Mouse (Mus musculus): ENCODE measurements around the gene Hist2h2ac. TPM values are rescaled to one million over a fixed set of nuclear protein-coding genes. Genes with fewer than 3 reads are reported as not detected.
A peak's percentile ranks its signal among the peaks of the same experiment; 100 is the strongest.
"Not testable (repeated sequence)": the region's sequence is repeated elsewhere in the genome, so short reads cannot be mapped to it uniquely, and the experiment has no call there.

The Hist2h2ac gene
- polyA plus RNA-seq, 1 experiment from 2014 or later: 2.3 TPM

DNA sequence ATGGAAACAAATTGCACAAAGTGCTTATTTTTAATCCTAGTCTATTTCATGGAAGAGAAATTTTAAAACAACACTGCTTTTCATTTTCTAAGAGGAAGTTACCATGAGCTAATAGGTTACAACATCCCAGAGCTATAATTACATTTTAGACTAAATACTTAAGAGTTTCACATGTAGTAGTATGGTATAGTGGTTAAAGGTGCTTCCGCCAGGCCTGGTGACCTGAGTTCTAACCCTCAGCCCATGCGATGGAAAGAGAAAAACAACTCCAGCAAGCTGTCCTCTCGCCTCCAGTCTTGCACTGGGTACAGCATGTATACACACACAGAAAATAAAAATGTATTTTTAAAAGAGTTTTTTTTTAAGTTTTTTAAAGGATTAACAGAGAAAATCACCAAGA, 31.1 kb upstream of the Hist2h2ac start:
- DNase-seq (ENCODE audit: low spot score) (no peak), ATAC-seq (ENCODE audit: low FRiP score) (no peak)
- H3K9me3 ChIP-seq (ENCODE audit: control insufficient read depth, low read length): no peaks in the 10 kb centered on the region
- no peak overlapping the region for H3K9ac ChIP-seq
- 92% methylated on average over 3 of the region's 3 CpGs for WGBS
- 0 out of 2 replicates have a peak, but pooled peaks cover 5% of the 10 kb centered on the region for H3K4me1 ChIP-seq (replicated peaks; ENCODE audit: control insufficient read depth, insufficient read depth, low read length)
- no peaks in the 10 kb centered on the region for H3K36me3 ChIP-seq (replicated peaks; ENCODE audit: control insufficient read depth, insufficient read depth)
- no peaks in the 10 kb centered on the region for H3K27me3 ChIP-seq (ENCODE audit: control insufficient read depth, insufficient read depth, low read length)
- no peak overlapping the region for H3K27ac ChIP-seq
- H3K4me2 ChIP-seq (replicated peaks): no peak overlapping the region
- no peak overlapping the region for H3K4me3 ChIP-seq (replicated peaks; ENCODE audit: low read length)

DNA sequence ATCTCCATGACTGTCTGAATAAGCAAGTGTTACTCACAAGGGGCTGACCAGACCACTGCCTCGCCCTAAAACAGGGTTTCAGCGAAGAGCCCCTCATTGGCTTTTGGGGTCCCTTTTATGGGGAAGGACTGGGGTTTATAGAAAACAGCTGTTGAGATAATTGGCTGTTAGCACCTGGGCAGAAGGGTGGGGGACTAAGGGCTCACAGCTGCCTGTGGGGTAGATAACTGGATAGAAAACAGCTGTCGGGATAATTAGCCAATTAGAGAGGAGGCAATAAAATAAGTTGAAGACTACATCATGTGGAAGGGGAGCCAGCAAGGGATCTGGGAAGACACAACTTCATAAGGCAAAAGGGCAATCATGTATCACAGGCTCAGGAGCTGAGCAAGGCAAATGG, 30.2 kb upstream of the Hist2h2ac start:
- Histone ChIP-seq H3K27me3 (ENCODE audit: control insufficient read depth, insufficient read depth, low read length) (no peaks in the 10 kb centered on the region), H3K4me2 (replicated peaks) (no peak overlapping the region), H3K9ac (no peak overlapping the region), H3K36me3 (replicated peaks; ENCODE audit: control insufficient read depth, insufficient read depth) (no peaks in the 10 kb centered on the region), H3K4me3 (replicated peaks; ENCODE audit: low read length) (no peak overlapping the region), H3K27ac (no peak overlapping the region), H3K9me3 (ENCODE audit: control insufficient read depth, low read length) (no peaks in the 10 kb centered on the region), H3K4me1 (replicated peaks; ENCODE audit: control insufficient read depth, insufficient read depth, low read length) (0 out of 2 replicates have a peak, but pooled peaks cover 5% of the 10 kb centered on the region)
- DNase-seq (ENCODE audit: low spot score): no peak
- no peak for ATAC-seq (ENCODE audit: low FRiP score)
- WGBS: 89% methylated on average over 3 of the region's 3 CpGs

DNA sequence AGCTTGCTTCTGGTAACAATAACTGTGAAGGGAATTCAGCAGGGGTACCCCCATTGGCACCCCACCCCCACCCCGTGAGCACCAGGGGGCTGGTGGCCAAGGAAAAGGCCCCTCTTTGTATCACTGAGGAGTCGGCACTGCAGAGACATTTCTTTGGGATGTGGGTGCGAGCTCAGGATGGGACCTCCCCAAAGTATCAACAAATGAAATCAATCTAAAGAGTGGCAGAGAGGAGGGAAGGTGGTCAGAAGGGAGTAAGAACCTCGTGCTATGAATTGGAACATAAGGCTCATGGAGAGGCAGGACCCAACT, 28.3 kb upstream of the Hist2h2ac start:
- DNase-seq (ENCODE audit: low spot score): no peak
- H3K9me3 ChIP-seq (ENCODE audit: control insufficient read depth, low read length): no peaks in the 10 kb centered on the region
- no peaks in the 10 kb centered on the region for H3K36me3 ChIP-seq (replicated peaks; ENCODE audit: control insufficient read depth, insufficient read depth)
- no peak overlapping the region for H3K4me3 ChIP-seq (replicated peaks; ENCODE audit: low read length)
- 55% methylated on average over 4 of the region's 4 CpGs for WGBS
- peaks cover 14% of the 10 kb centered on the region; the same call in 1 of the 2 replicates for H3K4me1 ChIP-seq (replicated peaks; ENCODE audit: control insufficient read depth, insufficient read depth, low read length)
- no peaks in the 10 kb centered on the region for H3K27me3 ChIP-seq (ENCODE audit: control insufficient read depth, insufficient read depth, low read length)
- ATAC-seq (ENCODE audit: low FRiP score): no peak
- H3K4me2 ChIP-seq (replicated peaks): no peak overlapping the region; the same call in 1 of the 2 replicates
- no peak overlapping the region for H3K9ac ChIP-seq
- H3K27ac ChIP-seq: no peak overlapping the region

DNA sequence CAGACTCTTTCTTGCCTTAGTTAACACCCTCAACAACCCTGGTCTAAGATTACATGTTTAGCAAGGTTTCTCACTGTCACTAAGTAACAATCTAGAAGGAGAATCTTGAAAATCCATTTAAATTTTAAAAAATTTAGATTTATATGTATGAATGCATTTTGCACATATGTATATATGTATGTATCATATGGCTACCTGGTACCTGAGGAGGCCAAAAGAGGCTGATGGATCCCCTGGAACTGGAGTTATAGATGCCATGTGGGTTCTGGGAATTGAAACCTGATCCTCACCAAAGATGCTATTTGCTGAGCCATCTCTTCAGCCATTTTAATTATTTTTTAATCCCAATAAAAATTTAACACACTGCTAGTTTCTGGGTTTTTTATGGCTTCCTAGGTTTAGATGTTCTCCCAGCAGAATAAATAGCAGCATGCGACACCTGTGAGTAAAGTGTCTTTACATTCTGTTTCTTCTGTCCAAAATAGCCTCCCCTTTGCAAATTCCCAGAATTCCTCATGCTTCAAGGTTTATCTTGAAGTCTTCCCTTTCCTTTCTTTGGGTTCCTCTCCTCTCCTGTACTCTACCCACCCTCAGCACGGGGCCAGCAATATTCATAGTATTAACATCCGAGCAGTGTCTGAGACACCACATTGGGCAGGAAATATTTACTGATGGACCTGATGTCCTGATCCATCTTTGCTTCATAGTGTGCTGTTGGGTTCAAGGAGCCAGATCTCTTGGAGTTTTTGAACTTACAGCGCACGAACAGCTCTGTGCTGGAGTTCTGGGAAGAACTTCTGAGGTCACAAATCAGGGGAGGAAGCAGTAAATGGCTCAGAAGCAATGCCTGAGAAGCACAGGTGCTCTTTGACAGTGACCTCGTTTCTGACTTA, 27.7 kb upstream of the Hist2h2ac start:
- Histone ChIP-seq H3K4me3 (replicated peaks; ENCODE audit: low read length) (no peak overlapping the region), H3K27ac (no peak overlapping the region), H3K9ac (peak overlapping the region; percentile 40; the same call in 1 of the 2 replicates), H3K27me3 (ENCODE audit: control insufficient read depth, insufficient read depth, low read length) (no peaks in the 10 kb centered on the region), H3K9me3 (ENCODE audit: control insufficient read depth, low read length) (no peaks in the 10 kb centered on the region), H3K4me1 (replicated peaks; ENCODE audit: control insufficient read depth, insufficient read depth, low read length) (peaks cover 15% of the 10 kb centered on the region; the same call in 1 of the 2 replicates), H3K36me3 (replicated peaks; ENCODE audit: control insufficient read depth, insufficient read depth) (no peaks in the 10 kb centered on the region), H3K4me2 (replicated peaks) (peak overlapping the region; percentile 36)
- ATAC-seq (ENCODE audit: low FRiP score) (no peak), DNase-seq (ENCODE audit: low spot score) (no peak)
- WGBS: 51% methylated on average over 6 of the region's 6 CpGs

DNA sequence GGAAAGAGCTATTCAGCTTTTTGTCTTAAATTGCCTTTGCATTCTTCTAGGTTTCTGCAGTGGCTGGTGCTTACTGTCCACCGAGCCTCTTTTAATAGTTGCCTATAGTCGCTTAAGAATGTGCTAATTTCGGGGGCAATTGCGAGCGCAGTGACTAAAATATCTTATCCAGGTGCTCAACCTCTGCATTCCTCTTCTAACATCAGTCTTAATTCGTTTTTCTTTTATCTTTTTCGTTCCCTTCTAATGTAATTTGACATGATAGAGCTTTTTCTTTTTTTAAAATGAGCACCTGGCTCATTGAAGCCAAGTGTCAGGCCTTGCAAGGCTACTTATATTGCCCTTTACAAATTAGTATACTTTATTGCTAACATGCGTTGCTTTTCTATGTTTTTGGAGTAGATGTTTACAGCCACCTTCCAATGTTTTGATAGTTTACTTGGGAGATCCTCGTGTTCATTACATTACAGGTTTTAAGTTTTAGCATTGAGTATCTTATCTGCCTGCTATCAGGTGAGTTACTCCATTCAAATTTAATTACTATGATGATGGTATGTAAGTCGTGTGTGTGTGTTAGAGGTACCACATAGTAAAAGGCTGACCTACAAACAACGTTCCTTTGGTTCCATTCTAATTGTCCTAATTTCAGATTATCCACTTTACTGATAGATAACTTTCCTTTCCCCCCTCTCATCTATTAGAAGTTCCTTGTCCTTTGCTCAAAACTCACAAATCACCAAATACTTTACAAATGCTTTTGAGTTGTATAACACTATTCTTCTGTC, 26.9 kb upstream of the Hist2h2ac start:
- 4% methylated on average over 11 of the region's 11 CpGs for WGBS
- Histone ChIP-seq H3K4me2 (replicated peaks) (peak overlapping the region; percentile 36), H3K27ac (no peak overlapping the region), H3K9me3 (ENCODE audit: control insufficient read depth, low read length) (no peaks in the 10 kb centered on the region), H3K27me3 (ENCODE audit: control insufficient read depth, insufficient read depth, low read length) (no peaks in the 10 kb centered on the region), H3K4me3 (replicated peaks; ENCODE audit: low read length) (peak overlapping the region; percentile 20), H3K4me1 (replicated peaks; ENCODE audit: control insufficient read depth, insufficient read depth, low read length) (peaks cover 15% of the 10 kb centered on the region; the same call in 1 of the 2 replicates), H3K9ac (peak overlapping the region; percentile 40), H3K36me3 (replicated peaks; ENCODE audit: control insufficient read depth, insufficient read depth) (no peaks in the 10 kb centered on the region)
- ATAC-seq (ENCODE audit: low FRiP score) (no peak), DNase-seq (ENCODE audit: low spot score) (no peak)

DNA sequence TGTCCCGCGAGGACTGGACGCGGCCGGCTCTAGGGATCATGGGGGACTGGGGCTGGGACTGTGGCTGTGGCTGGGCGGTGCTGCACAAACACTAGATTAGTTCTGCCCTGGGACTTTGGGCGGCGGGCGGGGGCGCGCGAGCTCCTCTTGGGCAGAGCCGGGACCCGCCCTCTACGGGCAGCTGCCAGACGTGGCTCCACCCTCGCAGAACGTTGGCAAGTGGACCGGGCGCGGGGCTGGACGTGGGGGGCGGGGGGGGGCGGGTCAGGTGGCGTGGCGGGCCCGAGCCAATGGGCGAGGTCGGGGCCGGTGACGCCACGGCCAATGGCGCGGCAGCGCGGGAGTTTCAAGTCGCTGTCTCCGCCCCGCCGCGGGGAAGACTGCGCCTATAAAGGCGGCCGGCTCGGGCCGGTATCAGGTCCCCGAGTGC, 25.8 kb upstream of the Hist2h2ac start, which contains the start of gene Hist2h3c1:
Gene Hist2h3c1, plus strand, starts transcription at position 259 of the 430 bp plus-strand sequence.
- not testable (repeated sequence) for H3K9me3 ChIP-seq (ENCODE audit: control insufficient read depth, low read length); H3K36me3 ChIP-seq (replicated peaks; ENCODE audit: control insufficient read depth, insufficient read depth); DNase-seq (ENCODE audit: low spot score); H3K27me3 ChIP-seq (ENCODE audit: control insufficient read depth, insufficient read depth, low read length)
- Histone ChIP-seq H3K4me1 (replicated peaks; ENCODE audit: control insufficient read depth, insufficient read depth, low read length) (peaks cover 15% of the 10 kb centered on the region; the same call in 1 of the 2 replicates), H3K9ac (peak within 1 kb of the TSS; percentile 40), H3K4me3 (replicated peaks; ENCODE audit: low read length) (peak within 1 kb of the TSS; percentile 28), H3K27ac (0 out of 2 replicates have a peak within 1 kb of the TSS, but pooled peaks have one; percentile 47), H3K4me2 (replicated peaks) (peak within 1 kb of the TSS; percentile 46)
- no CpG with 5 or more reads among the region's 47 CpGs for WGBS
- ATAC-seq (ENCODE audit: low FRiP score): peak; percentile 90

DNA sequence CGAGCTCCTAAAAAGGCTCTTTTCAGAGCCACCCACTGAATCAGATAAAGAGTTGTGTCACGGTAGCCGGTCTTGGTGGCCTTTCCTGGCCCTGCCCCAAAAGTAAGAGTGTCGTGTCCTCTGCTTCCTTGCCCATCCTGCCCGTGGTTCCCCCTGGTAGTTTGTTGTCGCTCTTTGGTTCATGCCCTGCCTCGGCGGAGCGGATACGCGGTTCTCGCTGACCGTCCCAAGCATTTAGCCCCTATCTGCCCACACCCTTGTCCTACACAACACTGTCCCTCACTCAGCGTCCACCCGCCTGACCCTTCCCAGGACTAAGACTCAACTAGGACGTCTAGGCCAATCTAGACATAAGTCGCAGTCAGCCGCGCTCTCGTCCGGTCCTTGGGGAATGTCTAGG, 25.3 kb upstream of the Hist2h2ac start:
- H3K36me3 ChIP-seq (replicated peaks; ENCODE audit: control insufficient read depth, insufficient read depth); ATAC-seq (ENCODE audit: low FRiP score); DNase-seq (ENCODE audit: low spot score); H3K9ac ChIP-seq; H3K27me3 ChIP-seq (ENCODE audit: control insufficient read depth, insufficient read depth, low read length); H3K9me3 ChIP-seq (ENCODE audit: control insufficient read depth, low read length): not testable (repeated sequence)
- H3K27ac ChIP-seq: 0 out of 2 replicates have a peak overlapping the region, but pooled peaks have one; percentile 47
- WGBS: 0% methylated on average over 10 of the region's 21 CpGs
- H3K4me2 ChIP-seq (replicated peaks): peak overlapping the region; percentile 46
- H3K4me3 ChIP-seq (replicated peaks; ENCODE audit: low read length): peak overlapping the region; percentile 28
- H3K4me1 ChIP-seq (replicated peaks; ENCODE audit: control insufficient read depth, insufficient read depth, low read length): peaks cover 15% of the 10 kb centered on the region; the same call in 1 of the 2 replicates

DNA sequence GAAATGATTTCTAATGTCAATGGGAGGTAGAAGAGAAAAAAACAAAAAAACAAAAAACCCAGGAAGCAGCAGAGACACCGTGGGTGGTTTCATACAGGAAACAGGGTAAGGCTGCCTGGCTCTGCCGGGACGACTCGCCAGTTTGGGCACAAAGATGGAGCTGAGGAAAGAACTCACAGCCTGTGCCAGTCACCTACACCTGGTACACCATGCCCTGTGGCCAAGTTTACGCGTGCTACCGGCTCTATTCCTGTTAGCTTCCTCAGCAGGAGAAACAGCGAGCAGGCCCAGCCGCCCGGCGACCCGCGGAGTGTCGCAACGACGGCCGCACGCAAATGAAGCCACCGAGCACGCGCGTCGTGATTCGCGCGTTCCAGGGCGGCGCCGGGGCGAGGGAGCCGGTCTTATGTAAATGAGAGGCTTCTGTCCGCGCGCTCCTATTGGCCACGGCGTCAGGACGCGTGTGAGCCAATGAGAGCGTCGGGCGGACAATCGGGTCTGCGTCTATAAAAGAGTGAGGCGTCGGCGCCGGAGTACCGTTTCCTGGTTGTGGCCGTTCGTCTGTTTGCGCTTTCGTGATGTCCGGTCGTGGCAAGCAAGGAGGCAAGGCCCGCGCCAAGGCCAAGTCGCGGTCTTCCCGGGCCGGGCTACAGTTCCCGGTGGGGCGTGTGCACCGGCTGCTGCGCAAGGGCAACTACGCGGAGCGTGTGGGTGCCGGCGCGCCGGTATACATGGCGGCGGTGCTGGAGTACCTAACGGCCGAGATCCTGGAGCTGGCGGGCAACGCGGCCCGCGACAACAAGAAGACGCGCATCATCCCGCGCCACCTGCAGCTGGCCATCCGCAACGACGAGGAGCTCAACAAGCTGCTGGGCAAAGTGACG, 24.6 kb upstream of the Hist2h2ac start, which contains the start of gene Hist2h2aa1:
Gene Hist2h2aa1, plus strand, starts transcription at position 495 of the 884 bp plus-strand sequence.
- not testable (repeated sequence) for H3K27me3 ChIP-seq (ENCODE audit: control insufficient read depth, insufficient read depth, low read length); H3K36me3 ChIP-seq (replicated peaks; ENCODE audit: control insufficient read depth, insufficient read depth); H3K9me3 ChIP-seq (ENCODE audit: control insufficient read depth, low read length)
- ATAC-seq (ENCODE audit: low FRiP score) (peak; percentile 93), DNase-seq (ENCODE audit: low spot score) (peak; percentile 67)
- peak within 1 kb of the TSS; percentile 80 for H3K9ac ChIP-seq
- peak within 1 kb of the TSS; percentile 95 for H3K27ac ChIP-seq
- WGBS: 1% methylated on average over 31 of the region's 88 CpGs
- H3K4me3 ChIP-seq (replicated peaks; ENCODE audit: low read length): peak within 1 kb of the TSS; percentile 44
- peaks cover 19% of the 10 kb centered on the region; the same call in 1 of the 2 replicates for H3K4me1 ChIP-seq (replicated peaks; ENCODE audit: control insufficient read depth, insufficient read depth, low read length)
- peak within 1 kb of the TSS; percentile 80 for H3K4me2 ChIP-seq (replicated peaks)
